Mouse (Mus musculus): Measurements from ENCODE around the gene Actr3b.

GRCm38 (mm10) chr5:25846558-25846957, 86.8 kb downstream of the Actr3b start:
- TF ChIP-seq EP300 (IDR thresholded peaks at IDR 0.05) (no peak), CTCF (IDR thresholded peaks at IDR 0.05) (no peak)
